Mouse (Mus musculus) lung, embryonic 16.5 days (tissue): ENCODE data around the gene Caly. TPM values are rescaled to one million over a fixed set of nuclear protein-coding genes. Genes with fewer than 3 reads are reported as not detected.

ENCODE experiments used
- ATAC-seq: fragments of 200-750 bp; cut with Nextera tagmentation; 2 replicates; pipeline ENCODE4 v1.8.0; 2017; ENCODE audit warnings: low read depth, mild to moderate bottlenecking, moderate library complexity
- H3K27ac ChIP-seq: fragments of 300-500 bp; sonication (generic); 2 replicates; pipeline ENCODE4 v1.5.1; 2014; ENCODE audit warnings: mild to moderate bottlenecking, control low read depth, low read length
- H3K27me3 ChIP-seq: fragments of 300-500 bp; sonication (generic); 2 replicates; pipeline ENCODE4 v1.6.1; 2014; ENCODE audit warnings: low read depth, low read length, mixed read lengths; ENCODE audit not compliant: control insufficient read depth, insufficient read depth
- H3K36me3 ChIP-seq: fragments of 300-500 bp; sonication (generic); 2 replicates; pipeline ENCODE4 v1.6.1; 2014; ENCODE audit warnings: low read length; ENCODE audit not compliant: control insufficient read depth, insufficient read depth
- H3K4me1 ChIP-seq: fragments of 300-500 bp; sonication (generic); replicated peaks from 2 replicates; pipeline ENCODE4 v1.6.1; 2014; ENCODE audit warnings: low read length, mixed read lengths; ENCODE audit not compliant: control insufficient read depth, insufficient read depth
- H3K4me2 ChIP-seq: fragments of 300-500 bp; sonication (generic); 2 replicates; pipeline ENCODE4 v1.6.1; 2014; ENCODE audit warnings: low read depth, low read length, control low read depth
- H3K4me3 ChIP-seq: fragments of 300-500 bp; sonication (generic); 2 replicates; pipeline ENCODE4 v1.5.1; 2014; ENCODE audit warnings: mild to moderate bottlenecking, low read length, control low read depth
- H3K9ac ChIP-seq: fragments of 300-500 bp; sonication (generic); 2 replicates; pipeline ENCODE4 v1.6.1; 2014; ENCODE audit warnings: low read length, control low read depth
- H3K9me3 ChIP-seq: fragments of 300-500 bp; sonication (generic); 2 replicates; pipeline ENCODE4 v1.6.1; 2016; ENCODE audit warnings: low read length; ENCODE audit not compliant: control insufficient read depth
- WGBS: fragments of 180-500 bp; shearing (Covaris S2); extraction: QIAGEN DNeasy Blood & Tissue Kit; methylation state at CpG from one replicate; pipeline ENCODE4 v1.1.7; 2014; 5-methylcytosine and 5-hydroxymethylcytosine counted together
- polyA plus RNA-seq: library from polyadenylated mRNA; unstranded; fragments of >200 nt; fragmentation: Nextera tagmentation; extraction: Ambion mirVana; gene quantifications from 2 replicates; pipeline ENCODE4 v1.2.1, GENCODE M21; 2015

Caly gene
- polyA plus RNA-seq, 1 experiment from 2014 or later: 0.63 TPM

GRCm38 (mm10) chr7:140036281-140037170 is 45.8 kb downstream of the Caly start, which contains the start of the genes Zfp511 and Tubgcp2:
Gene Zfp511 (plus strand): TSS chr7:140036391.
Gene Tubgcp2 (minus strand): TSS chr7:140036669.
- Histone ChIP-seq H3K27me3 (no peaks in the 10 kb centered on the region), H3K4me1 (peaks cover 15% of the 10 kb centered on the region), H3K36me3 (peaks cover 14% of the 10 kb centered on the region), H3K4me2 (peak within 1 kb of the TSS; percentile 97), H3K27ac (peak within 1 kb of the TSS; percentile 92), H3K9me3 (no peaks in the 10 kb centered on the region), H3K4me3 (peak within 1 kb of the TSS; percentile 96), H3K9ac (peak within 1 kb of the TSS; percentile 87)
- ATAC-seq: peak; percentile 99
- under 1% methylated on average over 69 of the region's 69 CpGs for WGBS

DNA sequence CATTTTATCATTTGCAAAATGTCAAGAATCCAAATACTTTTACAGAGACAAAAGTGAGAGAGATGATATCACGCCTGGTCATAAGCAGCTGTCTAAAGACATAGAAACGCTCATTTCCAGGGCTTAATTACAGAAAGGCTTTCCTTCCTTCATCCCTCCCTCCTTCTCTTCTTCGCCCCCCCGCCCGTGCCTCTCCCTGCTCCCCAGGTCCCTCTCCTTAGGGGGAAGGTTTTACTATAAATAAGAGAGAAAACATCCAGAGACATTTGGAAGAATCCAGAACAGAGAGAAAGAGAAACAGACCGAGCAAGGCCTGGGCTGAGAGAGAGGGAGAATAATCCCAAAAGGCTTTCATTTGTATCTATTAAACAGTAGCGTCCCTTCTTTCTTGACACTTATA is 46.9 kb downstream of the Caly start:
- peak overlapping the region; percentile 97 for H3K4me2 ChIP-seq
- H3K36me3 ChIP-seq: peaks cover 23% of the 10 kb centered on the region
- ATAC-seq: no peak
- peak overlapping the region; percentile 87 for H3K9ac ChIP-seq
- H3K27me3 ChIP-seq: no peaks in the 10 kb centered on the region
- H3K9me3 ChIP-seq: no peaks in the 10 kb centered on the region
- peak overlapping the region; percentile 96 for H3K4me3 ChIP-seq
- WGBS: 7% methylated on average over 7 of the region's 7 CpGs
- peak overlapping the region; percentile 92; the same call in 1 of the 2 replicates for H3K27ac ChIP-seq
- peaks cover 15% of the 10 kb centered on the region for H3K4me1 ChIP-seq

DNA sequence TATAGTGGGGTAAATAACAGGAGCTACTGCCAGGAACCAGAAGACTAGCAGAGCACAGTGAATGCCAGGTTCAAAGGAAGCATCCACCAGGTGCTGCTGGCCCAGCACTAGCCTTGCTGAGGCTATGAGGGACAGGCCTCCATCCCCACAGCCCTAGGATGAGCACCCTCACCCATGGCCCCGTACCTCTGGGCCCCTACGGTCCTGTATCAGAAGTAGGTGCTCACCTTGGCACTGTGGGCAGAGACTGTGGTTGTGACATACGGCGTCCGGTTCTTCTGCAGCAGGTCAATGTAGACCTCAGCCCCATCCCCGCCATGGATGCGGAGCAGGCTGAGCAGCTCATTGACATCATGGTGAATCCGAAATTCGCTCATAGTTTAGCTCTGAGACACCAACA is 49.0 kb downstream of the Caly start:
- Histone ChIP-seq H3K36me3 (peaks cover 42% of the 10 kb centered on the region), H3K4me3 (no peak overlapping the region), H3K27me3 (no peaks in the 10 kb centered on the region), H3K4me2 (no peak overlapping the region), H3K9me3 (no peaks in the 10 kb centered on the region), H3K4me1 (peaks cover 15% of the 10 kb centered on the region), H3K27ac (no peak overlapping the region), H3K9ac (no peak overlapping the region)
- WGBS: 95% methylated on average over 9 of the region's 9 CpGs
- ATAC-seq: no peak

GRCm38 (mm10) chr7:140032366-140032765 is 50.0 kb downstream of the Caly start:
- no peak overlapping the region for H3K4me2 ChIP-seq
- ATAC-seq: no peak
- 95% methylated on average over 10 of the region's 10 CpGs for WGBS
- H3K4me3 ChIP-seq: no peak overlapping the region
- peaks cover 48% of the 10 kb centered on the region for H3K36me3 ChIP-seq
- no peaks in the 10 kb centered on the region for H3K9me3 ChIP-seq
- no peaks in the 10 kb centered on the region for H3K27me3 ChIP-seq
- no peak overlapping the region for H3K9ac ChIP-seq
- no peak overlapping the region for H3K27ac ChIP-seq
- H3K4me1 ChIP-seq: peaks cover 15% of the 10 kb centered on the region

DNA sequence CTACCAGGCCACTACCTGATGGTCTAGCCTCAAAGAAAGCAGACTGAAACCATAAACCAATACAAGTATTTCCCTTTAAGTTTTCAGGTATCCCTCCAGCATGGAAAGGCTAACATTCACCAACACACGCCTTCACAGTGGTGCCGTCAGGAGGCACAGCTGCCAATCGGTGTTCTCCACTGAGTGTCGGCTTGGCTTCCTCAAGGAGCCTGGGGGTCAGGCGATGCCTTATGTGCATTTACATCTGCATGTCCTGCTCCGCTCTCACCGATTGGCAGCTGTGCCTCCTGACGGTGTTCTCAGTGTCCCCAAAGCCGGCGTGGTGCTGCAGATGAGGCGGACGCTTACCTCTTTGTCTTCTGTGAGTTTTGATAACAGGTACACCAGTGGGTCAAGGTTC is 50.6 kb downstream of the Caly start:
- no peak overlapping the region for H3K4me2 ChIP-seq
- WGBS: 90% methylated on average over 12 of the region's 12 CpGs
- no peaks in the 10 kb centered on the region for H3K27me3 ChIP-seq
- no peak overlapping the region for H3K27ac ChIP-seq
- H3K4me1 ChIP-seq: peaks cover 9% of the 10 kb centered on the region
- no peak overlapping the region for H3K9ac ChIP-seq
- no peak for ATAC-seq
- no peak overlapping the region for H3K4me3 ChIP-seq
- H3K9me3 ChIP-seq: no peaks in the 10 kb centered on the region
- H3K36me3 ChIP-seq: peaks cover 48% of the 10 kb centered on the region

Other genes starting within 250 kb of the Caly start
- gene Adgra1, start 248.4 kb downstream of the Caly start, polyA plus RNA-seq: 0.70 TPM in 1 of 2 replicates, not detected in the other
- 1.1 and 1.8 TPM in 2 replicates for gene Kndc1, start 187.9 kb downstream of the Caly start, polyA plus RNA-seq
- gene Utf1, start 138.8 kb downstream of the Caly start, polyA plus RNA-seq: 0.13 and 0.63 TPM in 2 replicates
- 4.1 and 6.2 TPM in 2 replicates for gene 6430531B16Rik, start 103.8 kb downstream of the Caly start, polyA plus RNA-seq
- 1.9 and 3.1 TPM in 2 replicates for gene Adam8, start 90.0 kb downstream of the Caly start, polyA plus RNA-seq
- gene Zfp511, start 46.2 kb downstream of the Caly start, polyA plus RNA-seq: 39.8 and 41.8 TPM in 2 replicates
- 50.5 and 50.6 TPM in 2 replicates for gene Tubgcp2, start 45.9 kb downstream of the Caly start, polyA plus RNA-seq
- not detected in 2 replicates for gene Msx3, start 33.5 kb downstream of the Caly start, polyA plus RNA-seq
- gene Prap1, start 10.8 kb upstream of the Caly start, polyA plus RNA-seq: 0.49 TPM in 1 of 2 replicates, not detected in the other
- gene Fuom, start 19.9 kb upstream of the Caly start, polyA plus RNA-seq: 18.6 and 21.4 TPM in 2 replicates
- 19.9 and 21.3 TPM in 2 replicates for gene Paox, start 33.3 kb upstream of the Caly start, polyA plus RNA-seq
- 141 and 148 TPM in 2 replicates for gene Echs1, start 33.9 kb upstream of the Caly start, polyA plus RNA-seq
- gene Mtg1, start 55.0 kb upstream of the Caly start, polyA plus RNA-seq: 20.7 and 24.8 TPM in 2 replicates
- gene Sprn, start 72.3 kb upstream of the Caly start, polyA plus RNA-seq: 0.25 and 0.41 TPM in 2 replicates
- not detected in 2 replicates for gene Olfr522, start 82.2 kb upstream of the Caly start, polyA plus RNA-seq
- not detected in 2 replicates for gene Olfr523, start 90.7 kb upstream of the Caly start, polyA plus RNA-seq
- 0.05 and 0.08 TPM in 2 replicates for gene Olfr524, start 123.4 kb upstream of the Caly start, polyA plus RNA-seq
- gene Cd163l1, start 135.7 kb upstream of the Caly start, polyA plus RNA-seq: 0.59 and 2.3 TPM in 2 replicates
- 0.06 TPM in 1 of 2 replicates, not detected in the other for gene 5830411N06Rik, start 164.7 kb upstream of the Caly start, polyA plus RNA-seq
- gene Olfr525, start 238.3 kb upstream of the Caly start, polyA plus RNA-seq: not detected in 2 replicates